ENCODE assay signal across 9 mouse cellular contexts in the genomic region with DNA sequence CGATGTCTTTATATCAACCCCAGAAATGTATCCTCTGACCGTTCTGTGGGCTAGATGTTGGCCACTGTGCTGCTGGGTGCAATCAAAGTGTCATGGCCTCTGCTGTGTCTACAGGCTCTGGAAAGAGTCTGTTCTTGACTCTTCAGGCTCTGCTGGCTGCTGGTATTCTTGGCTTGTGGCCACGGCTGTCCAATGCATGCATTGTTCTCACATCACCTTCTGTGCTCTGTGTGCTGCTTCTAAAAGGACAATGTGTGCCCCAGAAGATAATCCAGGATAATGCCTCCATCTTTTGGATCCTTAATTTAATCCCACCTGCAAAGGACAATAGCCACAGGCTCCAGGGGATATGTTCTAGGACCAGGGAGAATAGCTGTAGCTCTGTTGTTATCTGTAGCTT.
DNase-seq lines count a peak whose midpoint lies in the region; ATAC-seq and TF ChIP-seq lines count a peak whose summit lies in the region.
"Had no signal": no experiment of that assay in that cellular context is flagged by ENCODE, and none has a peak within 500 bp of the region (broad histone marks: within the 10 kb centered on the region; RNA-seq: fewer than 3 reads in every experiment).

No protein-coding gene starts in this region.

- no peak overlapping the region for H3K9ac ChIP-seq in lung, postnatal 0 days (replicated peaks; ENCODE audit: low read depth)
- H3K9ac ChIP-seq in heart, postnatal 0 days (replicated peaks; ENCODE audit: low read depth, low read length): no peak overlapping the region

- peak; percentile 46 for ATAC-seq in lung, postnatal 0 days
- ATAC-seq in heart, postnatal 0 days (ENCODE audit: insufficient read depth, low read depth): peak; percentile 82

- peak; percentile 65 for DNase-seq in cerebellum, adult 11-12 months
- DNase-seq in cerebellum, postnatal 4 days (ENCODE audit: low spot score in 2 of 2): no peak
- DNase-seq in lung, postnatal 0 days (ENCODE audit: low spot score): no peak
- DNase-seq in lung, adult 2 months: no peak
- peak; percentile 34 for DNase-seq in heart, postnatal 0 days (ENCODE audit: low spot score)
- peak; percentile 38 for DNase-seq in telencephalon, adult 2 months (ENCODE audit: low read depth, low spot score)
- no peak for DNase-seq in urinary bladder, postnatal 4 days (ENCODE audit: low spot score in 2 of 2)
- no peak for DNase-seq in spleen, adult 18-20 months

- H3K4me2 ChIP-seq in lung, postnatal 0 days (replicated peaks; ENCODE audit: low read depth, low read length): no peak overlapping the region
- no peak overlapping the region for H3K4me2 ChIP-seq in heart, postnatal 0 days (ENCODE audit: low read depth, low read length)

- TF ChIP-seq EP300 in lung, postnatal 0 days (IDR thresholded peaks at IDR 0.05): peak; percentile 42; the same call in 1 of the 2 replicates
- TF ChIP-seq EP300 in heart, postnatal 0 days (IDR thresholded peaks at IDR 0.05; ENCODE audit: low read depth): no peak

- H3K9me3 ChIP-seq in lung, postnatal 0 days (ENCODE audit: low read length): no peaks in the 10 kb centered on the region
- no peaks in the 10 kb centered on the region; the same call in 1 of the 2 replicates for H3K9me3 ChIP-seq in heart, postnatal 0 days (replicated peaks; ENCODE audit: control insufficient read depth, low read length)

- no peaks in the 10 kb centered on the region for H3K36me3 ChIP-seq in lung, postnatal 0 days (ENCODE audit: insufficient read depth, low read length)
- H3K36me3 ChIP-seq in heart, postnatal 0 days (replicated peaks; ENCODE audit: control insufficient read depth, insufficient read depth, low read length): no peaks in the 10 kb centered on the region

- TF ChIP-seq CTCF in lung, postnatal 0 days (IDR thresholded peaks at IDR 0.05): no peak
- TF ChIP-seq CTCF in lung, adult 2 months (IDR thresholded peaks at IDR 0.05; ENCODE audit: insufficient read depth, low read length): no peak
- no peak for TF ChIP-seq CTCF in heart, postnatal 0 days (IDR thresholded peaks at IDR 0.05; ENCODE audit: low read depth)

- TF ChIP-seq POLR2A in lung, adult 2 months (IDR thresholded peaks at IDR 0.05; ENCODE audit: borderline replicate concordance, extremely low read depth, low read depth, low read length): no peak

- no peaks in the 10 kb centered on the region for H3K4me1 ChIP-seq in lung, postnatal 0 days (ENCODE audit: insufficient read depth, low read depth, low read length)
- peaks cover 7% of the 10 kb centered on the region for H3K4me1 ChIP-seq in lung, adult 2 months (ENCODE audit: control insufficient read depth, insufficient read depth, low read length)
- H3K4me1 ChIP-seq in heart, postnatal 0 days (ENCODE audit: control insufficient read depth, insufficient read depth): peaks cover 18% of the 10 kb centered on the region

- no peaks in the 10 kb centered on the region for H3K27me3 ChIP-seq in lung, postnatal 0 days (replicated peaks; ENCODE audit: insufficient read depth, low read length)
- no peaks in the 10 kb centered on the region for H3K27me3 ChIP-seq in heart, postnatal 0 days (ENCODE audit: control insufficient read depth, insufficient read depth, low read length)

- H3K27ac ChIP-seq in lung, postnatal 0 days (ENCODE audit: low read length): no peak overlapping the region
- peak overlapping the region; percentile 77 for H3K27ac ChIP-seq in heart, postnatal 0 days (ENCODE audit: low read depth)

- 62% methylated on average over 3 of the region's 3 CpGs for WGBS in lung, postnatal 0 days
- 68% methylated on average over 3 of the region's 3 CpGs for WGBS in lung, adult 2 months
- WGBS in heart, postnatal 0 days: 26% methylated on average over 3 of the region's 3 CpGs

- H3K4me3 ChIP-seq in lung, postnatal 0 days (ENCODE audit: low read depth, low read length): no peak overlapping the region
- H3K4me3 ChIP-seq in lung, adult 2 months (replicated peaks; ENCODE audit: extremely low read depth, low read depth, low read length): no peak overlapping the region
- H3K4me3 ChIP-seq in heart, postnatal 0 days (ENCODE audit: low read depth, low read length): no peak overlapping the region
- H3K4me3 ChIP-seq: erythroblast, embryonic 14.5 days had no signal

Comparison
In these comparisons a context has a peak if more than half of its experiments do, and no peak if none do; other contexts are left out.
1. DNase-seq: peak in cerebellum, adult 11-12 months (single experiment), heart, postnatal 0 days (single experiment) and telencephalon, adult 2 months (single experiment); none in cerebellum, postnatal 4 days (0 of 2), lung, postnatal 0 days (single experiment), lung, adult 2 months (single experiment), urinary bladder, postnatal 4 days (0 of 2) and spleen, adult 18-20 months (0 of 2).